In genomic region chr5:142880806-142881516, GRCm38 (mm10) we compare ENCODE assay signal across 8 mouse cellular contexts. TPM values are rescaled to one million over a fixed set of nuclear protein-coding genes. Genes with fewer than 3 reads are reported as not detected.
DNase-seq lines count a peak whose midpoint lies in the region; ATAC-seq and TF ChIP-seq lines count a peak whose summit lies in the region.

No protein-coding gene starts in this region.

- no peak for TF ChIP-seq CTCF in brain, embryonic 14.5 days (IDR thresholded peaks at IDR 0.05; ENCODE audit: borderline replicate concordance, extremely low read depth, insufficient read depth, insufficient read length)

- H3K27ac ChIP-seq in hindbrain, embryonic 10.5 days = peak overlapping the region; percentile 73
- peak overlapping the region; percentile 17; the same call in 1 of the 2 replicates for H3K27ac ChIP-seq in limb, embryonic 13.5 days
- H3K27ac ChIP-seq in stomach, embryonic 15.5 days = peak overlapping the region; percentile 51; the same call in 1 of the 2 replicates

- WGBS in hindbrain, embryonic 10.5 days = 32% methylated on average over 13 of the region's 13 CpGs
- WGBS in limb, embryonic 13.5 days = 50% methylated on average over 13 of the region's 13 CpGs
- WGBS in stomach, embryonic 15.5 days = 32% methylated on average over 13 of the region's 13 CpGs

- TF ChIP-seq POLR2A in brain, embryonic 14.5 days (IDR thresholded peaks at IDR 0.05; ENCODE audit: borderline replicate concordance, extremely low read depth, insufficient read depth, insufficient read length, poor library complexity, severe bottlenecking) = no peak

- no peaks in the 10 kb centered on the region for H3K27me3 ChIP-seq in hindbrain, embryonic 10.5 days (ENCODE audit: insufficient read depth, poor library complexity, severe bottlenecking)
- no peaks in the 10 kb centered on the region for H3K27me3 ChIP-seq in limb, embryonic 13.5 days
- H3K27me3 ChIP-seq in stomach, embryonic 15.5 days (replicated peaks) = no peaks in the 10 kb centered on the region

- no peak overlapping the region for H3K4me2 ChIP-seq in limb, embryonic 13.5 days (replicated peaks)
- no peak overlapping the region for H3K4me2 ChIP-seq in stomach, embryonic 15.5 days

- peak overlapping the region; percentile 12; the same call in 1 of the 2 replicates for H3K4me3 ChIP-seq in hindbrain, embryonic 10.5 days
- H3K4me3 ChIP-seq in limb, embryonic 13.5 days = no peak overlapping the region
- no peak overlapping the region for H3K4me3 ChIP-seq in stomach, embryonic 15.5 days (replicated peaks)

- H3K36me3 ChIP-seq in hindbrain, embryonic 10.5 days = peaks cover 78% of the 10 kb centered on the region
- H3K36me3 ChIP-seq in limb, embryonic 13.5 days = peaks cover 63% of the 10 kb centered on the region
- H3K36me3 ChIP-seq in stomach, embryonic 15.5 days = peaks cover 18% of the 10 kb centered on the region

- H3K9ac ChIP-seq in limb, embryonic 13.5 days = no peak overlapping the region
- H3K9ac ChIP-seq in stomach, embryonic 15.5 days = no peak overlapping the region

- peak; percentile 70 for DNase-seq in adrenal gland, adult 2 months
- DNase-seq in adrenal gland, adult 8-10 months = no peak
- DNase-seq in brain, embryonic 14.5 days (ENCODE audit: low read depth) = peak; percentile 67
- DNase-seq in hindbrain, embryonic 10.5 days (ENCODE audit: low spot score) = peak; percentile 52
- DNase-seq in cerebellum, adult 8-10 months = no peak
- DNase-seq in spleen, adult 18-20 months = no peak

- no peaks in the 10 kb centered on the region for H3K9me3 ChIP-seq in hindbrain, embryonic 10.5 days
- H3K9me3 ChIP-seq in limb, embryonic 13.5 days = no peaks in the 10 kb centered on the region
- H3K9me3 ChIP-seq in stomach, embryonic 15.5 days = no peaks in the 10 kb centered on the region

- no peak for ATAC-seq in limb, embryonic 13.5 days (ENCODE audit: low FRiP score, low read depth)
- no peak for ATAC-seq in stomach, embryonic 15.5 days (ENCODE audit: insufficient read depth, low FRiP score, low read depth)

- H3K4me1 ChIP-seq in hindbrain, embryonic 10.5 days (replicated peaks) = peaks cover 35% of the 10 kb centered on the region
- H3K4me1 ChIP-seq in limb, embryonic 13.5 days = peaks cover 9% of the 10 kb centered on the region
- H3K4me1 ChIP-seq in stomach, embryonic 15.5 days = 0 out of 2 replicates have a peak, but pooled peaks cover 8% of the 10 kb centered on the region

RNA-seq across cellular contexts. Expression of gene Fbxl18, which starts 14.3 kb away (rescaled TPM):
- total RNA-seq in adrenal gland, adult 2 months (2021) = 10 to 100 TPM in 1 of 2 experiments, 1 to 10 TPM in 1; 9.6 to 11.4 TPM
- 42.3 and 44.3 TPM in 2 replicates for polyA plus RNA-seq in adrenal gland, adult 2 months (2012; rRNA removed)
- 10 to 100 TPM; 14.0 to 18.5 (median 15.1) TPM for total RNA-seq in adrenal gland, adult 8-10 months (2022)
- 28.5 and 34.8 TPM in 2 replicates for polyA plus RNA-seq in brain, embryonic 14.5 days (2012; rRNA removed)
- polyA plus RNA-seq in hindbrain, embryonic 10.5 days (2016; fragmentation: Nextera tagmentation; extraction: Ambion mirVana) = 23.8 and 24.2 TPM in 2 replicates
- 14.1 and 16.1 TPM in 2 replicates for polyA plus RNA-seq in limb, embryonic 13.5 days (2015; fragmentation: Nextera tagmentation; extraction: Ambion mirVana)
- 12.3 and 12.6 TPM in 2 replicates for polyA plus RNA-seq in stomach, embryonic 15.5 days (2015; fragmentation: Nextera tagmentation; extraction: Ambion mirVana)

RNA-seq across cellular contexts. Expression of gene Actb, which starts 25.6 kb away (rescaled TPM):
- total RNA-seq in adrenal gland, adult 2 months (2021) = 1,000 to 10,000 TPM; 3,681 to 3,786 TPM
- polyA plus RNA-seq in adrenal gland, adult 2 months (2012; rRNA removed) = 3,805 and 4,221 TPM in 2 replicates
- 1,000 to 10,000 TPM; 3,015 to 3,481 (median 3,228) TPM for total RNA-seq in adrenal gland, adult 8-10 months (2022)
- 3,867 and 5,124 TPM in 2 replicates for polyA plus RNA-seq in brain, embryonic 14.5 days (2012; rRNA removed)
- polyA plus RNA-seq in hindbrain, embryonic 10.5 days (2016; fragmentation: Nextera tagmentation; extraction: Ambion mirVana) = 14,349 and 15,462 TPM in 2 replicates
- polyA plus RNA-seq in limb, embryonic 13.5 days (2015; fragmentation: Nextera tagmentation; extraction: Ambion mirVana) = 15,880 and 15,896 TPM in 2 replicates
- polyA plus RNA-seq in stomach, embryonic 15.5 days (2015; fragmentation: Nextera tagmentation; extraction: Ambion mirVana) = 14,327 and 14,357 TPM in 2 replicates

Comparison
In these comparisons a context has a peak if more than half of its experiments do, and no peak if none do; other contexts are left out.
1. DNase-seq: peak in adrenal gland, adult 2 months (single experiment), brain, embryonic 14.5 days (single experiment) and hindbrain, embryonic 10.5 days (single experiment); none in adrenal gland, adult 8-10 months (single experiment), cerebellum, adult 8-10 months (single experiment) and spleen, adult 18-20 months (0 of 2).
2. H3K27ac ChIP-seq: peak in every context shown above with its lines; median percentile 73 in hindbrain, embryonic 10.5 days; 51 in stomach, embryonic 15.5 days; 17 in limb, embryonic 13.5 days.